In the genomic region with DNA sequence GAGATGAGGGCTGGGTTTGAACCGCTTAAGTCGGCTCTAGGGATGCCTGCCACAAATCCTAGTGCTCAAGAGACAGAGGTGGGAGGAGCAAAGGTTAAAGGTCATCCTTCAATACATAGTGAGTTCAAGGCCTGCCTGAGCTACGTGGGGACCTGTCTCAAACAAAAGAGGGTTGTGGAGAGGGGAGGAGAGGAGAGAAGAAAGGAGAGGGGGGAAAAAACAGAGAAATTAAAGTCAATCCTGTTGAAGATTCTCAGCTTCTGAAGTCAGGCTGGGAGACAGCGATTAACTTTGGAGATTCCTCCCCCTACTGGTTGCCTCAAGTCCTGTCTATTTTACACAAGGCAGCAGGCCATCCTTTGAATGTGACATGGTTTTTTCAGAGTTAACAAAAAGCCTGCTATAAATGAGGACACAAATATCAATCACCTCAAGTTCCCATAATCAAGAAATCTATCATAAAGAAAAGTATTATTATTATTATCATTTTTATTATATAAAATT, we compare ENCODE assay signal across 9 mouse cellular contexts. TPM values are rescaled to one million over a fixed set of nuclear protein-coding genes. Genes with fewer than 3 reads are reported as not detected.
DNase-seq lines count a peak whose midpoint lies in the region; ATAC-seq and TF ChIP-seq lines count a peak whose summit lies in the region.
"Had no signal": no experiment of that assay in that cellular context is flagged by ENCODE, and none has a peak within 500 bp of the region (broad histone marks: within the 10 kb centered on the region; RNA-seq: fewer than 3 reads in every experiment).

No protein-coding gene starts in this region.

- no peak for TF ChIP-seq EP300 in liver, embryonic 14.5 days (IDR thresholded peaks at IDR 0.05; ENCODE audit: low read depth)
- no peak for TF ChIP-seq EP300 in MEL (IDR thresholded peaks at IDR 0.05; ENCODE audit: low read depth in 1 of 2, low read length in 2 of 2)

- TF ChIP-seq RAD21 in MEL (IDR thresholded peaks at IDR 0.05; ENCODE audit: low read depth, low read length) = peak; percentile 86

- WGBS in forebrain, postnatal 0 days = 30% methylated on average over 4 of the region's 4 CpGs
- 28% methylated on average over 4 of the region's 4 CpGs for WGBS in forebrain, embryonic 11.5 days
- 29% methylated on average over 4 of the region's 4 CpGs for WGBS in liver, embryonic 14.5 days (ENCODE audit: insufficient replicate concordance)
- 33% methylated on average over 4 of the region's 4 CpGs for WGBS in liver, embryonic 12.5 days (ENCODE audit: insufficient replicate concordance)

- no peaks in the 10 kb centered on the region for H3K4me1 ChIP-seq in forebrain, postnatal 0 days (ENCODE audit: insufficient read depth)
- H3K4me1 ChIP-seq in forebrain, embryonic 11.5 days (replicated peaks; ENCODE audit: control insufficient read depth, insufficient read depth, low read length) = no peaks in the 10 kb centered on the region
- H3K4me1 ChIP-seq in liver, embryonic 14.5 days (replicated peaks; ENCODE audit: control insufficient read depth in 2 of 2, insufficient read depth in 2 of 2, low read length in 1 of 2) = peaks cover 0 to under 1% of the 10 kb centered on the region in 2 experiments; a peak in 1 of 4 replicates
- H3K4me1 ChIP-seq in liver, embryonic 12.5 days = peaks cover 2% of the 10 kb centered on the region; the same call in 1 of the 2 replicates
- H3K4me1 ChIP-seq in MEL (ENCODE audit: control insufficient read depth in 1 of 2, insufficient read depth in 2 of 2, low read length in 2 of 2) = peaks cover 0 to 2% of the 10 kb centered on the region in 2 experiments; a peak in 2 of 4 replicates

- no peak overlapping the region for H3K4me2 ChIP-seq in forebrain, postnatal 0 days (ENCODE audit: low read depth)
- no peak overlapping the region for H3K4me2 ChIP-seq in forebrain, embryonic 11.5 days (ENCODE audit: low read depth, low read length, severe bottlenecking)
- no peak overlapping the region for H3K4me2 ChIP-seq in liver, embryonic 14.5 days (ENCODE audit: low read depth)
- no peak overlapping the region for H3K4me2 ChIP-seq in liver, embryonic 12.5 days
- H3K4me2 ChIP-seq: neural tube, embryonic 12.5 days had no signal

- no peaks in the 10 kb centered on the region for H3K36me3 ChIP-seq in forebrain, postnatal 0 days (ENCODE audit: insufficient read depth)
- no peaks in the 10 kb centered on the region for H3K36me3 ChIP-seq in forebrain, embryonic 11.5 days (ENCODE audit: control insufficient read depth, insufficient read depth, low read length)
- H3K36me3 ChIP-seq in liver, embryonic 14.5 days (replicated peaks; ENCODE audit: control insufficient read depth, insufficient read depth, low read depth) = no peaks in the 10 kb centered on the region
- H3K36me3 ChIP-seq in liver, embryonic 12.5 days = no peaks in the 10 kb centered on the region
- H3K36me3 ChIP-seq in MEL (ENCODE audit: control insufficient read depth in 1 of 2, insufficient read depth in 2 of 2, low read length in 2 of 2) = peaks cover 0 to under 1% of the 10 kb centered on the region in 2 experiments; a peak in 1 of 4 replicates
- H3K36me3 ChIP-seq: neural tube, embryonic 12.5 days had no signal

- peak; percentile 81 for DNase-seq in forebrain, postnatal 0 days
- DNase-seq in forebrain, embryonic 11.5 days (ENCODE audit: low spot score) = no peak
- no peak for DNase-seq in liver, embryonic 14.5 days (ENCODE audit: low read depth in 3 of 3, low spot score in 3 of 3)
- DNase-seq in MEL (ENCODE audit: low read depth, low spot score) = peak; percentile 69
- peak; percentile 41 to 66 for DNase-seq in left cerebral cortex, postnatal 25 days (ENCODE audit: low spot score in 2 of 2)
- DNase-seq in urinary bladder, postnatal 10 days (ENCODE audit: low spot score) = no peak
- no peak for DNase-seq in cerebellum, adult 11 months

- H3K27me3 ChIP-seq in forebrain, postnatal 0 days (ENCODE audit: insufficient read depth, low read length) = no peaks in the 10 kb centered on the region
- no peaks in the 10 kb centered on the region for H3K27me3 ChIP-seq in forebrain, embryonic 11.5 days (ENCODE audit: control insufficient read depth, insufficient read depth, low read length)
- no peaks in the 10 kb centered on the region for H3K27me3 ChIP-seq in liver, embryonic 14.5 days (ENCODE audit: control insufficient read depth, insufficient read depth, low read length)
- H3K27me3 ChIP-seq in liver, embryonic 12.5 days (replicated peaks) = peaks cover 15% of the 10 kb centered on the region; the same call in 1 of the 2 replicates
- H3K27me3 ChIP-seq in MEL (ENCODE audit: control insufficient read depth in 1 of 2, insufficient read depth in 2 of 2, low read length in 2 of 2) = peaks cover 0 to 4% of the 10 kb centered on the region in 2 experiments; a peak in 1 of 4 replicates
- H3K27me3 ChIP-seq: neural tube, embryonic 12.5 days had no signal

- ATAC-seq in forebrain, postnatal 0 days = peak; percentile 71
- no peak for ATAC-seq in forebrain, embryonic 11.5 days (replicated peaks; ENCODE audit: low FRiP score)
- ATAC-seq in liver, embryonic 14.5 days (ENCODE audit: insufficient read depth) = no peak
- no peak for ATAC-seq in liver, embryonic 12.5 days

- no peak for TF ChIP-seq POLR2A in MEL (IDR thresholded peaks at IDR 0.05; ENCODE audit: control insufficient read depth in 1 of 2, insufficient read depth in 1 of 2, low read depth in 1 of 2, low read length in 2 of 2, poor library complexity in 1 of 2)

- H3K9ac ChIP-seq in forebrain, postnatal 0 days = no peak overlapping the region
- H3K9ac ChIP-seq in forebrain, embryonic 11.5 days (ENCODE audit: low read length) = no peak overlapping the region
- no peak overlapping the region for H3K9ac ChIP-seq in liver, embryonic 14.5 days (replicated peaks)
- no peak overlapping the region for H3K9ac ChIP-seq in liver, embryonic 12.5 days
- H3K9ac ChIP-seq in MEL (ENCODE audit: control insufficient read depth, low read depth, low read length, poor library complexity, severe bottlenecking) = no peak overlapping the region
- H3K9ac ChIP-seq: neural tube, embryonic 12.5 days had no signal

- H3K27ac ChIP-seq in forebrain, postnatal 0 days (ENCODE audit: low read depth, low read length) = no peak overlapping the region
- H3K27ac ChIP-seq in forebrain, embryonic 11.5 days (ENCODE audit: low read depth, low read length) = no peak overlapping the region
- H3K27ac ChIP-seq in liver, embryonic 14.5 days = no peak overlapping the region
- no peak overlapping the region for H3K27ac ChIP-seq in liver, embryonic 12.5 days
- no peak overlapping the region for H3K27ac ChIP-seq in MEL (ENCODE audit: control insufficient read depth, low read depth, low read length)
- H3K27ac ChIP-seq: neural tube, embryonic 12.5 days had no signal

- intact Hi-C loops in left cerebral cortex, postnatal 25 days (cut with DNase I) = loop anchor here (1.0 to 10.0 kb wide), 2 partner anchors 249 to 352 kb away; partner anchors contain the start of gene Rbm24

- H3K4me3 ChIP-seq in forebrain, postnatal 0 days (ENCODE audit: low read depth, low read length) = no peak overlapping the region
- no peak overlapping the region for H3K4me3 ChIP-seq in forebrain, embryonic 11.5 days (ENCODE audit: low read depth, low read length)
- no peak overlapping the region for H3K4me3 ChIP-seq in liver, embryonic 14.5 days (ENCODE audit: insufficient read depth in 1 of 2, low read depth in 2 of 2, low read length in 2 of 2)
- no peak overlapping the region for H3K4me3 ChIP-seq in liver, embryonic 12.5 days
- no peak overlapping the region for H3K4me3 ChIP-seq in MEL (ENCODE audit: control insufficient read depth in 1 of 2, insufficient read depth in 1 of 2, low read depth in 2 of 2, low read length in 2 of 2)
- H3K4me3 ChIP-seq: neural tube, embryonic 12.5 days had no signal

- TF ChIP-seq CTCF in forebrain, postnatal 0 days (IDR thresholded peaks at IDR 0.05; ENCODE audit: low read depth) = peak; percentile 84
- TF ChIP-seq CTCF in liver, embryonic 14.5 days (IDR thresholded peaks at IDR 0.05; ENCODE audit: low read depth) = peak; percentile 46
- peak; percentile 51 to 81 (median 53) for TF ChIP-seq CTCF in MEL (IDR thresholded peaks at IDR 0.05 in 2 of 3, conservative IDR thresholded peaks at IDR 0.05 in 1 of 3; ENCODE audit: control insufficient read depth in 1 of 3, insufficient read depth in 1 of 3, low read depth in 2 of 3, low read length in 3 of 3, poor library complexity in 1 of 3, severe bottlenecking in 1 of 3)

- no peaks in the 10 kb centered on the region for H3K9me3 ChIP-seq in forebrain, postnatal 0 days (ENCODE audit: low read length)
- H3K9me3 ChIP-seq in forebrain, embryonic 11.5 days (ENCODE audit: control insufficient read depth, low read length) = no peaks in the 10 kb centered on the region
- no peaks in the 10 kb centered on the region for H3K9me3 ChIP-seq in liver, embryonic 14.5 days (ENCODE audit: control insufficient read depth, low read length)
- no peaks in the 10 kb centered on the region for H3K9me3 ChIP-seq in liver, embryonic 12.5 days (replicated peaks)
- H3K9me3 ChIP-seq in MEL (replicated peaks; ENCODE audit: insufficient read depth, low read length) = no peaks in the 10 kb centered on the region
- H3K9me3 ChIP-seq: neural tube, embryonic 12.5 days had no signal

- no peaks in the 10 kb centered on the region for H3K79me2 ChIP-seq in MEL (ENCODE audit: control insufficient read depth, insufficient read depth, low read length, poor library complexity)

TF ChIP-seq in MEL, 35 proteins besides CTCF, POLR2A, EP300 and RAD21:
- TF ChIP-seq SMC3 (IDR thresholded peaks at IDR 0.05; ENCODE audit: low read depth, low read length) (peak; percentile 94), ZKSCAN1 (IDR thresholded peaks at IDR 0.05; ENCODE audit: low read depth, low read length) (no peak), ZC3H11A (IDR thresholded peaks at IDR 0.05; ENCODE audit: low read depth, low read length) (peak; percentile 89)

RNA-seq across cellular contexts. Expression of gene Fam8a1, which starts 5.8 kb away (rescaled TPM):
- 63.0 and 73.8 TPM in 2 replicates for total RNA-seq in forebrain, postnatal 0 days (2014; rRNA removed)
- polyA plus RNA-seq in forebrain, postnatal 0 days (2015; fragmentation: Nextera tagmentation; extraction: Ambion mirVana) = 13.6 and 18.8 TPM in 2 replicates
- 9.3 and 10.8 TPM in 2 replicates for polyA plus RNA-seq in forebrain, embryonic 11.5 days (2014; fragmentation: Nextera tagmentation; extraction: Ambion mirVana)
- polyA plus RNA-seq in liver, embryonic 14.5 days (2012; rRNA removed) = 4.7 and 7.7 TPM in 2 replicates
- 2.6 and 3.1 TPM in 2 replicates for polyA plus RNA-seq in liver, embryonic 14.5 days (2014; fragmentation: Nextera tagmentation; extraction: Ambion mirVana)
- polyA plus RNA-seq in liver, embryonic 12.5 days (2016; fragmentation: Nextera tagmentation; extraction: Ambion mirVana) = 6.6 and 7.0 TPM in 2 replicates
- total RNA-seq in MEL (2012; rRNA removed) = 7.5 and 8.4 TPM in 2 replicates
- polyA plus RNA-seq in MEL (2012; ENCODE audit: insufficient read depth in 1 of 2, insufficient read length in 2 of 2, low read depth in 1 of 2, low replicate concordance in 2 of 2, missing spikeins in 1 of 2) = 10 to 100 TPM in 1 of 2 experiments, not detected in 1; 16.5 TPM
- 10 to 100 TPM; 82.9 to 85.4 TPM for total RNA-seq in left cerebral cortex, postnatal 25 days (2021)

Comparison
In these comparisons a context has a peak if more than half of its experiments do, and no peak if none do; other contexts are left out.
1. DNase-seq: peak in forebrain, postnatal 0 days (single experiment), MEL (single experiment) and left cerebral cortex, postnatal 25 days (2 of 2); none in forebrain, embryonic 11.5 days (single experiment), liver, embryonic 14.5 days (0 of 3), urinary bladder, postnatal 10 days (single experiment) and cerebellum, adult 11 months (single experiment).
2. Peak in every context shown above with its lines, with median percentiles within 50 percentile points of each other: CTCF ChIP-seq.